Mouse (Mus musculus): ENCODE results near the gene Usp44. TPM values are rescaled to one million over a fixed set of nuclear protein-coding genes. Genes with fewer than 3 reads are reported as not detected.
"Not testable (repeated sequence)": the region's sequence is repeated elsewhere in the genome, so short reads cannot be mapped to it uniquely, and the experiment has no call there.

Gene Usp44
- total RNA-seq, 2 experiments from 2014 or later = not detected

- not testable (repeated sequence) for ATAC-seq (ENCODE audit: poor library complexity, severe bottlenecking)
Measured at GRCm38 (mm10) chr10:93835115-93835514, 3.8 kb downstream of the Usp44 start.

DNA sequence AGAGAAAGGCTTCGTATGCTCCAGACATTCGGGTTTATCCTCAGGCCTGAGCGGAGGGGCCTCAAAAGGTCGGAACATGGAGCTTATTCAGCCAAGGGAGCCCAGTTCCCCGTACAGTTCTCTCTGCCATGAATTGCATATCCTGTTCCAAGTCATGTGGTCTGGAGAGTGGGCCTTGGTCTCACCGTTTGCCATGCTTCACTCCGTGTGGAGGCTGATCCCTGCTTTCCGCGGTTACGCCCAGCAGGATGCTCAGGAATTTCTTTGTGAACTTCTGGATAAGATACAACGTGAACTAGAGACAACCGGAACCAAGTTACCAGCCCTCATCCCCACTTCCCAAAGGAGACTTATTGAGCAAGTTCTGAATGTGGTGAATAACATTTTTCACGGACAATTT lies 15.4 kb downstream of the Usp44 start:
- no peak for ATAC-seq (ENCODE audit: poor library complexity, severe bottlenecking)

DNA sequence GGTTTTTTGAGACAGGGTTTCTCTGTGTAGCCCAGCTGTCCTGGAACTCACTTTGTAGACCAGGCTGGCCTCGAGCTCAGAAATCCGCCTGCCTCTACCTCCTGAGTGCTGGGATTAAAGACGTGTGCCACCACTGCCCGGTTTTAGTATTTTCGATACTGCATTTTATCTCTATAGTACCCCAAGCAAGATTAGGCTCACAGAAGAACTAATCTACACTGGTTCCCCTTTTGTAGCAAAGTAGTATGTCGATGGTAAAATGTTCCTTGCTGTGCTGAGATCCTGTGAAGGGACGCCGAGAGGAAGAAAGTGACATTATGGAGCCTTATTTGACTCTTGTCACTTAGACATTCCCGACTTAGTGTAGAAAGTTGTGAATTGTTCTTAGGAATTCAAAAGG lies 23.8 kb downstream of the Usp44 start:
- no peak for ATAC-seq (ENCODE audit: poor library complexity, severe bottlenecking)

- no peak for ATAC-seq (ENCODE audit: poor library complexity, severe bottlenecking)
Measured at GRCm38 (mm10) chr10:93856095-93856494, 24.7 kb downstream of the Usp44 start.

DNA sequence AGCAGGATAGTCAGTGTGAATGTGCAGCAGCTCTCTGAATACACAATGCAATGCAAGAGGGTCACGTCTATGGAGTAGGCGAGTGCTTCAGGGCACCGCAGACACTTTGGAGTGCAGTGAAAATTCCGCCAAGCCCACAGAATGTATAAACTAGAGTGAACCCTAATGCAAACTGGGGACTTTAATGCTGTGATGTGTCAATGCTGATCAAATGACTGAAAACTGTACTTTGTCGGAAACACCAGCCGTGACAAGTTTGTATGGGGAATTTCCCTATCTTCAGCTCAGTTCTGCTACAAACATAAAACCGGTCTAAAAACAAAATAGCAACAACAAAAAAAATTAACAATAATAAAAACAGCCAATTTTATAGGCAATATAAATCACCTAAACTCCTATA lies 37.0 kb downstream of the Usp44 start:
- no peak for ATAC-seq (ENCODE audit: poor library complexity, severe bottlenecking)

DNA sequence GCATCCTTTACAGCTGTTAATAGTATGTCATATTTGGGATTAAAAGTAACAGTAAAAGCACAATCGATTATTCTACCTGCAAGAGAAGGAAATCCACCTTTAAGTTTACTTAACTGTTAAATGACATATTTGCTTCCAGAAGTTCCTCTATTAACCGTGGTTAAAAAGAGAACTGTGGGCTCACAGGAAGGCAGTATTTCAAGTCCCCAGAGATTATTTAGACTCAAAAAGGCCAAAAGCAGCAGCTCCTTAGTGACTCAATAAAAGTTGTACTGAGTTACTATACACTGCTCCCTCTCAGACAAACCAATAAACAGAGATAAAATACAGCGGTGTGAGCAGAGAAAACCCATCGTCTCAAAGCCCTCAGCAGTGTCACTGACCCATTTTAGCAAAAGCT lies 37.5 kb downstream of the Usp44 start:
- no peak for ATAC-seq (ENCODE audit: poor library complexity, severe bottlenecking)

DNA sequence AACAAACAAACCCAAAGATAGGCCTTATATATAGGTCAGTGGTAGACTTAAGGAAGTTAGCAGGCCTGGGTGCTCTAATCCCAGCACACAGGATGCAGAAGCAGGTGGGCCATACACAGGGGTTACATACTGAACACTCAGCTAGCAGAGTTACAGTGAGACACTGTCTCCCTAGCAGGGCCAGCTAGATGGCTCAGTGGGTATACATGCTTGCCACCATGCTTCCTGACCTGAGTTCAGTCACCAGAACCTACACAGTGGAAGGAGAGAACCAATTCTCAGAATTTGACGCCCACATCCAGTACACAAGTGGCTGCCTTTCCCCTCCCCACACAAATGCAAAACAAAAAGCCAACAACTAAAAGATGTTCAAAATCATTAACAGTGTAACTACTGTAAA lies 45.4 kb downstream of the Usp44 start:
- no peak for ATAC-seq (ENCODE audit: poor library complexity, severe bottlenecking)

DNA sequence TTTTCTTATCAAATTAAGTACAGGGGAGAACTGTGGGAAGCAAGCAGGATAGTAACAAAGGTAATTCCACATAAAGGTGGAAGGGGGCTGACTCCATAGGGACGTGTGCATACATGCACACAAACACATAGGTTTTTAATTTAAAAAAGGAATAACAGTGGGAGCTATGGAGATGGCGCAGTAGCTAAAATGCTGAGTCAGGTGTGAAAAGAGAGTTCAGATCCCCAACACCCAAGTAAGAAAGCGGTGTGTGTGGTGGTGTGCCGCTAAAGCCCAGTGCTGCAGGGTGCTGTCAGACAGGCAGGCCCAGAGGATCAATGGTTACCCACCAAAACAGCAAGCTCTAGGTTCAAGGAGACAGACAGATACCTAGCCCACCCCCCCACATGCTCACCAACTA lies 47.4 kb downstream of the Usp44 start:
- ATAC-seq (ENCODE audit: poor library complexity, severe bottlenecking) = no peak

GRCm38 (mm10) chr10:93881918-93882317 lies 50.6 kb downstream of the Usp44 start:
- no peak for ATAC-seq (ENCODE audit: poor library complexity, severe bottlenecking)

DNA sequence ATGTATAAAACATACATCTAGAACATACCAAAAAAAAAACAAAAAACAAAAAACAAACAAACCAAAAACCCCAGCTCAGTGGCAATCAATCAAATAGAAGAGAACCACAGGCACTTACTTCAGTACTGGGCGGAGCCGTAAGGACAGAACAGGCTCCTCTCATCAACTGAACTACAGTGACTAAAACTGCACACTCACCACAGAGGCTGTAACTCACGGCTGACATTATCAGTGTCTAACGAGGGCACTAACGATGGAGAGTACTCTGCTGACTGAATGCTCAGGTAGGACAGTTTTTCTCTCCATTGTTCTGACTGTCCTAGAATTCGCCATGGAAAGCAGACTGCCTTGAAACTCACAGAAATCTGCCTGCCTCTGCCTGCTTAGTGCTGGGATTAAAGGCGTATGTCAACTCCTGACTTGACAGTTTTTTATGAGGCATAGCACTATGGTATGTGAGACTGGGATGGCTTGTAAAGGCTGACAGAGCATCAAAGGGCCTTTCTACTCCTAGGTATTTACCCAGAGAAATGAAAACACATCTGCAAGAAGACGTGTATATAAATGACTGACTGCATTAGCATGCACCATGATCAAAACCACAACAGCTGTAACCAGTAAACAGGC lies 51.5 kb downstream of the Usp44 start:
- ATAC-seq (ENCODE audit: poor library complexity, severe bottlenecking) = peak; percentile 57; the same call in 1 of the 2 replicates

DNA sequence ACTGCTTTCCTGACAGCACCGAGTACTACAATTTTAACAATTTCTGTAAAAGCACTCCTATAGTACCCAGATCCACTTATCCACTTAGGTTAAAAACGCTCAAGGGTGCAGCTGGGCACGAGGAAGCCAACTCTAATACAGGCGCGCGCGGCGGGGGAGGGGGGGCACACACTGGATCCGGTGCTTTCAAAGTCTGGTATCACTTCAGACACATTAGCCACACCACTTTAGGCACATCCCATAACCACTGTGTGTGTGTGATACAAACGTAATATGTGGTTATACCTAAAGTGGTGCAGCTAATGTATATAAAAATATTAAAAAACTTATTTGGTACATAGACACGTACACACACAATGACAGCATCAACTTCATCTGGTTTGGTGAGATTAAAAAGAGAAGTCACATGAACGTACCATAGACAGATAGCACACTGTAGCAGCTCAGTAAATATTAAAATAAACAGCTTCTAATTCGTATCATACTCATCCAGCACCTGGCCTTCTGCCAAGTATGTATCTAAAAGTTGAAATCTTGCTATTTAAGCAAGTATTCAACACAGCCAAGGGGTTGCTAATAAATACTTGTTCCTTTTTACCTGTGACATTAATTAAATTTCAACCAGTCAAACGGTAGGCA lies 54.6 kb downstream of the Usp44 start:
- no peak for ATAC-seq (ENCODE audit: poor library complexity, severe bottlenecking)

GRCm38 (mm10) chr10:93888590-93888934 lies 57.2 kb downstream of the Usp44 start:
- ATAC-seq (ENCODE audit: poor library complexity, severe bottlenecking) = 0 out of 2 replicates have a peak, but pooled peaks have one; percentile 4

GRCm38 (mm10) chr10:93888935-93889578 lies 57.7 kb downstream of the Usp44 start:
- peak; percentile 65 for ATAC-seq (ENCODE audit: poor library complexity, severe bottlenecking)

- peak; percentile 94 for ATAC-seq (ENCODE audit: poor library complexity, severe bottlenecking)
Measured at GRCm38 (mm10) chr10:93889579-93889950, 58.2 kb downstream of the Usp44 start.

DNA sequence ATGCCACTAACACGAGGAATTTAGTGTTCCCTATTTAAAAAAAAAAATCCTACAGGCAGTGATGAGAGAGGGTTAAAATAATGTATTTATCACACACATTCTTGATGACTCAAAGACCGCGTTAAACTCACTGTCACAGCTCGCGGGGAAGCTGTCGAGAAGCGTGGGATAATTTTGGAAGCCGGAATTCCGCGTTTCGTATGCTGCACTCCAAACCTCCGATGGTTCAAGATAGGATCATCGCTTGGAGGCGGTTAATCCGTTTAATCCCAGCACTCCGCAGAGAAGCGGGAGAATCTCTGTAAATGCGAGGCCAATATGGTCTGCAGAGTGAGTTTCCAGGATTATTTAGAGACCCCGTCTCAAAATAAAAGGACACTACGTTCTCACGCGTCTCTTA lies 58.6 kb downstream of the Usp44 start:
- peak; percentile 11; the same call in 1 of the 2 replicates for ATAC-seq (ENCODE audit: poor library complexity, severe bottlenecking)

GRCm38 (mm10) chr10:93890565-93890964 lies 59.2 kb downstream of the Usp44 start:
- ATAC-seq (ENCODE audit: poor library complexity, severe bottlenecking) = no peak

- no peak for ATAC-seq (ENCODE audit: poor library complexity, severe bottlenecking)
Measured at GRCm38 (mm10) chr10:93891031-93891430, 59.7 kb downstream of the Usp44 start.

- no peak for ATAC-seq (ENCODE audit: poor library complexity, severe bottlenecking)
Measured at GRCm38 (mm10) chr10:93892551-93892950, 61.2 kb downstream of the Usp44 start.

DNA sequence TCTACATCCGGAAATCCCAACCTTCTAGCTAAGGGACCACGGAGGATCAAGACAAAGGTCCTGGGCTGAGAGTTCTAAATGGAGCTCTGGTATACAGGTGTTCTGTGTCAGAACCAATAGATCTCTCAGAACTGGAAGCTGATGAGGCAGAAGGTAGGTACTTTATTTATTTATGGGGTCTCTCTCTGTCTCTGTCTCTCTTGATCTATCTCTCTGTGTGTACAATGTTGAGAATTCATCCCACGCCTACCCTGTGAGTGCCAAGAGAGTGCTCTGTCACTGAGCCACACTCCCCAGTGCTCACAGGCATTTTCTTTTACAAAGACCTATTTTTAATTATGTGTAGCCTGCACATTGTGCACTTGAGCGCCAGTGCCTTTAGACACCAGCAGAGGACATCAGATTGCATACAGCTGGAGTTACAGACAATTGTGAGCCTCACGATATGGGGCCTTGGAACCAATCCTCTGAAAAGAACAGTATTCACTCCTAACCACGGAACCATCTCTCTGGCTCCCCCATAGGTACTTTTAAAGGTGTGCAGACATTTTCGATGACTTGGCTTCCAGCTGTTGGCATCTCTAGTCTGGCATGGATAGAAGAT lies 65.8 kb downstream of the Usp44 start, which contains the start of gene Metap2:
TSS of gene Metap2 (minus strand) at position 51 of the 604 bp plus-strand sequence.
- ATAC-seq (ENCODE audit: poor library complexity, severe bottlenecking) = no peak

DNA sequence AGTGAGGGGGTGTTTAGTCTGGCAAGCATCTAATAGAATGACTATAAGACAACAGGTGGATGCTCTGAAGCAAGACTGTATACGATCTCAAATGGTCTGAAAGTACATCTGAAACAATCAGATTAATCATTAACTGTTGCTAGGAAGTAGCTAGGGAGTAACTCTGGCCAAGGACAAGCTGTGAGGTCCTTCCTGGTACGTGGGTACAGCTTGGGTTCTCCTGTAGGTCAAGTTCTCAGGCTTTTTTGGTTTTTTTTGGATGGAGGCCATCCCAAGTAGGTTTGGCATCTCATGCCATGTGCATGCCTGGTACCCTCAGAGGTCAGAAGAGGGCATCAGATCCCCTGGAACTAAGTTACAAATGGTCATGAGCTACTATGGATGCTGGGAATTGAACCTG lies 67.9 kb downstream of the Usp44 start:
- no peak for ATAC-seq (ENCODE audit: poor library complexity, severe bottlenecking)

- no peak for ATAC-seq (ENCODE audit: poor library complexity, severe bottlenecking)
Measured at GRCm38 (mm10) chr10:93899907-93900306, 68.6 kb downstream of the Usp44 start.

DNA sequence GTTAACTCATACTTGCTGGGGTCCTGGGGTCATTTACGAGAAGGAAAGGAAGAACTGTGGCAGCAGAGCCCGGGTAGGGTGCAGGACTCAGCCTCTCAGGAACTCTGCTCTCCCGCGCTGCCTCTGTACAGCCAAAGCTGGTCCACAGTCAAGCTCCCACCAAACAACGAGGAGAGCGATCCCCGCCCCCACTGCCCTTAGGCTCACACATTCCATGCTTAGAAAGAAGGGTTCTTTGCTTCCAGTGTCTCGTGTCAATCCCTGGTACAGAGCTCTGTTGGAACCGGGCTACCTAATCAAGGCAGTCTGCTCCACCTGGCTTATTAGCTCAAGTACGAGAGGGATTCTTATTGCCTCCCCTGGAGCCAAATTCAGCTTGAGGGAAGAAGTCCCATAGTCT lies 76.0 kb downstream of the Usp44 start:
- ATAC-seq (ENCODE audit: poor library complexity, severe bottlenecking) = no peak
